Mouse (Mus musculus): ENCODE measurements around the gene Agpat4.

DNA sequence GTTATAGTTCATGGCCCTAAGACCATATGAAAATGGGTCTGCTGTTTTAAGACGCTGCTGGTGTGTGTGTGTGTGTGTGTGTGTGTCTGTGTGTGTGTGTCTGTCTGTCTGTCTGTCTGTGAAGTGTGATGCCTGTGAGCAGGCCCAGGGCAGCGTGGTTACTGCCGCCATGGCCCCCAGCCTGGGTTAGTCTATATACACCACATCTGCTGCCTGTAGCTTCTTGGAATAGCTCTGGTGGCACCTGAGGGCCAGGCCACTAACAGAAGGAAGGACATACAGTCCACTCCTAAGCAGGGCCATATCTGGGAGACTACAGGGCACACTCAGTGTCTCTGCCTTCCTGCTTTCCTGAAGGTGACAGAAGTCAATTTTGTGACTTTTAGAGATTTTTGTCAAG, 122.2 kb downstream of the Agpat4 start:
- TF ChIP-seq CTCF (IDR thresholded peaks at IDR 0.05) = no peak
- TF ChIP-seq EP300 (IDR thresholded peaks at IDR 0.05) = no peak

Data from lung, postnatal 0 days (tissue).